Mouse (Mus musculus): ENCODE data around the gene Slc12a8. TPM values are rescaled to one million over a fixed set of nuclear protein-coding genes. Genes with fewer than 3 reads are reported as not detected.

Slc12a8 gene
- polyA plus RNA-seq, 1 experiment = 7.7 TPM

GRCm38 (mm10) chr16:33582495-33582894, 65.4 kb downstream of the Slc12a8 start:
- DNase-seq (ENCODE audit: low spot score) = no peak

GRCm38 (mm10) chr16:33583333-33583732, 66.2 kb downstream of the Slc12a8 start:
- DNase-seq (ENCODE audit: low spot score) = no peak

- no peak for DNase-seq (ENCODE audit: low spot score)
These were observed 66.8 kb downstream of the Slc12a8 start for GRCm38 (mm10) chr16:33583881-33584454.

- no peak for DNase-seq (ENCODE audit: low spot score)
These were observed 67.4 kb downstream of the Slc12a8 start for GRCm38 (mm10) chr16:33584455-33585082.

- DNase-seq (ENCODE audit: low spot score) = no peak
These were observed 67.9 kb downstream of the Slc12a8 start for GRCm38 (mm10) chr16:33585083-33585460.

GRCm38 (mm10) chr16:33587283-33588127, 70.4 kb downstream of the Slc12a8 start:
- no peak for DNase-seq (ENCODE audit: low spot score)

- no peak for DNase-seq (ENCODE audit: low spot score)
These were observed 71.7 kb downstream of the Slc12a8 start for GRCm38 (mm10) chr16:33588845-33589244.

GRCm38 (mm10) chr16:33590438-33590837, 73.3 kb downstream of the Slc12a8 start:
- DNase-seq (ENCODE audit: low spot score) = no peak

- no peak for DNase-seq (ENCODE audit: low spot score)
These were observed 74.4 kb downstream of the Slc12a8 start for GRCm38 (mm10) chr16:33591390-33592067.

- DNase-seq (ENCODE audit: low spot score) = no peak
These were observed 75.2 kb downstream of the Slc12a8 start for GRCm38 (mm10) chr16:33592286-33592685.

GRCm38 (mm10) chr16:33593467-33593866, 76.3 kb downstream of the Slc12a8 start:
- DNase-seq (ENCODE audit: low spot score) = no peak

- DNase-seq (ENCODE audit: low spot score) = no peak
These were observed 77.1 kb downstream of the Slc12a8 start for GRCm38 (mm10) chr16:33594037-33594771.

GRCm38 (mm10) chr16:33595235-33595769, 78.2 kb downstream of the Slc12a8 start:
- no peak for DNase-seq (ENCODE audit: low spot score)

GRCm38 (mm10) chr16:33596213-33596612, 79.1 kb downstream of the Slc12a8 start:
- DNase-seq (ENCODE audit: low spot score) = no peak

GRCm38 (mm10) chr16:33600216-33600615, 83.1 kb downstream of the Slc12a8 start:
- no peak for DNase-seq (ENCODE audit: low spot score)

- no peak for DNase-seq (ENCODE audit: low spot score)
These were observed 84.2 kb downstream of the Slc12a8 start for GRCm38 (mm10) chr16:33601299-33601698.

- no peak for DNase-seq (ENCODE audit: low spot score)
These were observed 88.8 kb downstream of the Slc12a8 start for GRCm38 (mm10) chr16:33605647-33606596.

- DNase-seq (ENCODE audit: low spot score) = no peak
These were observed 89.8 kb downstream of the Slc12a8 start for GRCm38 (mm10) chr16:33606691-33607532.

- no peak for DNase-seq (ENCODE audit: low spot score)
These were observed 92.4 kb downstream of the Slc12a8 start for GRCm38 (mm10) chr16:33609554-33609953.

All from urinary bladder, adult 2 months (tissue).